Mouse (Mus musculus): ENCODE measurements around the gene Plcd4. TPM values are rescaled to one million over a fixed set of nuclear protein-coding genes. Genes with fewer than 3 reads are reported as not detected.
A peak's percentile ranks its signal among the peaks of the same experiment; 100 is the strongest.

The Plcd4 gene
- polyA plus RNA-seq (2015; fragmentation: Nextera tagmentation; extraction: Ambion mirVana), result 0.27 and 0.90 TPM in 2 replicates

DNA sequence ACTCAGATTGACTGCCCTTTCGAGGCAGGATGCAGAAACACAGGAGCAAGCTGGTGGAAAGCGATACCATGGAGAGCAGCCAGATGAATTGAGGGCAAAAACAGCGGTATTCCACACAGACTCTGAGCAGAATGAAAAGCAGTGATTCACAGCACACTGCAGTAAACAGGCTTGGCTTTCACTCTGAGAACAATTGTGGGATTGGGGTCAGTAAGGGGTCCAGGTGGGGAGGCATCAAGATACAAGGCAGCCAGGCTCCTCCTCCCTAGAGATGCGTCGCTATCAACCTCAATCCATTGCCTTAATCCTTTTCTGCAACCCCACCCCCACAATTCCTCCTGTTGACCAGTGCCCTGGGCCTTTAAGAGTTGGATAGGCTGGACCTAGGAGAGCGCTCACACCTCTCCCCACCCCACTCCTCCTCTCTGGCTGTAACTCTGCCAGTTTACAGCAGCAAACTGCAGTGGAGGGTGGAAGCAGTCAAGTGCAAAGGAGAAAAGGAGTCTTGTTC, at the start of gene Plcd4:
Gene Plcd4 (plus strand): TSS at position 438 of the 511 bp plus-strand sequence.
- H3K27me3 ChIP-seq (replicated peaks; ENCODE audit: insufficient read depth, low read length), result no peaks in the 10 kb centered on the region
- no peaks in the 10 kb centered on the region for H3K9me3 ChIP-seq (ENCODE audit: low read length)
- no peaks in the 10 kb centered on the region for H3K4me1 ChIP-seq (ENCODE audit: insufficient read depth, low read depth, low read length)
- H3K4me3 ChIP-seq (ENCODE audit: low read depth, low read length), result no peak within 1 kb of the TSS
- H3K27ac ChIP-seq (ENCODE audit: low read length), result no peak within 1 kb of the TSS
- TF ChIP-seq CTCF (IDR thresholded peaks at IDR 0.05), result no peak
- ATAC-seq (no peak; the same call in 1 of the 2 replicates), DNase-seq (ENCODE audit: low spot score) (peak; percentile 29)
- H3K4me2 ChIP-seq (replicated peaks; ENCODE audit: low read depth, low read length), result peak within 1 kb of the TSS; percentile 22; the same call in 1 of the 2 replicates
- WGBS, result 6% methylated on average over 6 of the region's 6 CpGs
- H3K9ac ChIP-seq (replicated peaks; ENCODE audit: low read depth), result no peak within 1 kb of the TSS
- no peaks in the 10 kb centered on the region for H3K36me3 ChIP-seq (ENCODE audit: insufficient read depth, low read length)

DNA sequence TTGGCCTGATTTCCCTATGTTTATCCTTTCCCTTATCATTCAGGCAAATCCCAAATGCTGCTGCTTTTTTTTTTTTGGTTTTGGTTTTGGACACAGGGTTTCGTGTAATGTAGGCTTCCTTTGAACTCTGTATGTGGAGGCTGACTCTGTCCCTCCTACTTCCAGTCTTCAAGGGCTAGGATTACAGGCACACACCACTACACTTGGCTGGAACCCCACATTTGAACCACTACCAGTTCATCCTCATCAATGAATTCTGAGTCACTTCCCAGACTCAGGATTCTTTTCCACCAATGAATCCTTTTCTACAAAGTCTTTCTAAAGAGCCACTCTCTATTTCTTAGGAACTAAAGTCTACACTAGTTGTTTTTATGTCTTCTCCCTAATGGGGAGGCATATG, 41.6 kb upstream of the Plcd4 start:
- 63% methylated on average over 1 of the region's 1 CpGs for WGBS
- ATAC-seq (no peak), DNase-seq (ENCODE audit: low spot score) (no peak)
- TF ChIP-seq EP300 (IDR thresholded peaks at IDR 0.05) (no peak), CTCF (IDR thresholded peaks at IDR 0.05) (no peak)
- Histone ChIP-seq H3K4me2 (replicated peaks; ENCODE audit: low read depth, low read length) (no peak overlapping the region), H3K27me3 (replicated peaks; ENCODE audit: insufficient read depth, low read length) (no peaks in the 10 kb centered on the region), H3K36me3 (ENCODE audit: insufficient read depth, low read length) (no peaks in the 10 kb centered on the region), H3K9me3 (ENCODE audit: low read length) (no peaks in the 10 kb centered on the region), H3K27ac (ENCODE audit: low read length) (no peak overlapping the region), H3K4me1 (ENCODE audit: insufficient read depth, low read depth, low read length) (no peaks in the 10 kb centered on the region), H3K9ac (replicated peaks; ENCODE audit: low read depth) (no peak overlapping the region), H3K4me3 (ENCODE audit: low read depth, low read length) (no peak overlapping the region)

- TF ChIP-seq EP300 (IDR thresholded peaks at IDR 0.05) (no peak), CTCF (IDR thresholded peaks at IDR 0.05) (no peak)
Measured at GRCm38 (mm10) chr1:74505393-74505720, 37.3 kb upstream of the Plcd4 start.

GRCm38 (mm10) chr1:74505721-74506464, 36.8 kb upstream of the Plcd4 start, which contains the start of gene Cnot9:
Gene Cnot9 (plus strand): TSS chr1:74506058.
- H3K27me3 ChIP-seq (replicated peaks; ENCODE audit: insufficient read depth, low read length), result no peaks in the 10 kb centered on the region
- no peak for TF ChIP-seq EP300 (IDR thresholded peaks at IDR 0.05)
- TF ChIP-seq CTCF (IDR thresholded peaks at IDR 0.05), result no peak
- no peaks in the 10 kb centered on the region for H3K9me3 ChIP-seq (ENCODE audit: low read length)
- H3K4me3 ChIP-seq (ENCODE audit: low read depth, low read length), result peak within 1 kb of the TSS; percentile 82
- H3K9ac ChIP-seq (replicated peaks; ENCODE audit: low read depth), result peak within 1 kb of the TSS; percentile 76
- DNase-seq (ENCODE audit: low spot score) (peak; percentile 99), ATAC-seq (peak; percentile 100)
- 0% methylated on average over 46 of the region's 64 CpGs for WGBS
- H3K4me1 ChIP-seq (ENCODE audit: insufficient read depth, low read depth, low read length), result peaks cover 6% of the 10 kb centered on the region; the same call in 1 of the 2 replicates
- peak within 1 kb of the TSS; percentile 76 for H3K4me2 ChIP-seq (replicated peaks; ENCODE audit: low read depth, low read length)
- H3K27ac ChIP-seq (ENCODE audit: low read length), result peak within 1 kb of the TSS; percentile 88
- no peaks in the 10 kb centered on the region for H3K36me3 ChIP-seq (ENCODE audit: insufficient read depth, low read length)

More at GRCm38 (mm10) chr1:74505393-74505720, 37.3 kb upstream of the Plcd4 start:
- no peaks in the 10 kb centered on the region for H3K9me3 ChIP-seq (ENCODE audit: low read length)
- peaks cover 6% of the 10 kb centered on the region; the same call in 1 of the 2 replicates for H3K4me1 ChIP-seq (ENCODE audit: insufficient read depth, low read depth, low read length)
- H3K27ac ChIP-seq (ENCODE audit: low read length), result 0 out of 2 replicates have a peak overlapping the region, but pooled peaks have one; percentile 11
- no peaks in the 10 kb centered on the region for H3K36me3 ChIP-seq (ENCODE audit: insufficient read depth, low read length)
- DNase-seq (ENCODE audit: low spot score) (no peak), ATAC-seq (peak; percentile 60)
- H3K4me2 ChIP-seq (replicated peaks; ENCODE audit: low read depth, low read length), result peak overlapping the region; percentile 76
- under 1% methylated on average over 22 of the region's 22 CpGs for WGBS
- H3K4me3 ChIP-seq (ENCODE audit: low read depth, low read length), result peak overlapping the region; percentile 82
- no peaks in the 10 kb centered on the region for H3K27me3 ChIP-seq (replicated peaks; ENCODE audit: insufficient read depth, low read length)
- H3K9ac ChIP-seq (replicated peaks; ENCODE audit: low read depth), result peak overlapping the region; percentile 39

DNA sequence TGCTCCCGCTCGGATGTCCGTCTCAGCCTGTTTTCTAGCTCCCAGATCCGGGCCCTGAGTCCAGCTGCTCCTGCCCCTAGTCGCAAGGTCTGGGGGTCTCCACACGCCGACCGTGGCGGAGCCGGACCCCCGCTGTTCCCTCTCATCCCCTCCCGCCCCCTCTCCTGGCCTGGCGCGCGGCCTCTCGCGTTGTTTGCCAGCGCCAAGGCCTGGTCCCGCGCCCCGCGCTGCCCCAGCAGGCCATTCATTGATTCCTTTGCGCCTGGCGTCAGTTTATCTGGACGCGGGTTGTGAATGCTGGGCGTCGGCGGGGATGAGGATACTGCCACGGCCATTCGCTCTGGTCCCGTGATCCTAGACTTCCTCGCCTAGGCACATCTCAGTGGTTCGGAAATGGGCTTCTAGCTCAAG, 36.2 kb upstream of the Plcd4 start:
- Histone ChIP-seq H3K4me1 (ENCODE audit: insufficient read depth, low read depth, low read length) (peaks cover 6% of the 10 kb centered on the region; the same call in 1 of the 2 replicates), H3K4me3 (ENCODE audit: low read depth, low read length) (peak overlapping the region; percentile 82), H3K27ac (ENCODE audit: low read length) (peak overlapping the region; percentile 88), H3K27me3 (replicated peaks; ENCODE audit: insufficient read depth, low read length) (no peaks in the 10 kb centered on the region), H3K9ac (replicated peaks; ENCODE audit: low read depth) (peak overlapping the region; percentile 76), H3K36me3 (ENCODE audit: insufficient read depth, low read length) (no peaks in the 10 kb centered on the region), H3K9me3 (ENCODE audit: low read length) (no peaks in the 10 kb centered on the region), H3K4me2 (replicated peaks; ENCODE audit: low read depth, low read length) (peak overlapping the region; percentile 76)
- WGBS, result 2% methylated on average over 32 of the region's 34 CpGs
- peak; percentile 25 for ATAC-seq
- TF ChIP-seq EP300 (IDR thresholded peaks at IDR 0.05) (no peak), CTCF (IDR thresholded peaks at IDR 0.05) (peak; percentile 13; the same call in 1 of the 2 replicates)
- DNase-seq (ENCODE audit: low spot score), result peak; percentile 63

DNA sequence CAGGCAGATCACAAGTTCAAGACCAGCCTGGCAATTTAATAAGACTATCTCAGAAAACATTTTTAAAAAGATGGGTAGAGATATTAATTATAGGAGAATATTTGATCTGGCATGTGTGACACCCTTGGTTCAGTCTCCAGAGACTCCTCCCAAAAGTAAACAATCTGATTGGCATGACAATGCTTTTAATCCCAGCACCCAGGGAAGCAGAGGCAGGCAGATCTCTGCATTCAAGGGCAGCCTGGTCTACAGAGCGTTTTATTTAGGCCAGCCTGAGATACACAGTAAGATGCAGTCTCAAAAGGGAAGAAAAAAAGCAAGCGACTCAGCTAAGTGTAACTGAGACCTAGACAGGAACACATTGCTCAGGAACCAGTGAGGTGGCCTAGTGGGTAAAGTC, 34.9 kb upstream of the Plcd4 start:
- ATAC-seq, result no peak

More for the DNA sequence above, 34.9 kb upstream of the Plcd4 start:
- H3K27me3 ChIP-seq (replicated peaks; ENCODE audit: insufficient read depth, low read length), result no peaks in the 10 kb centered on the region
- H3K4me1 ChIP-seq (ENCODE audit: insufficient read depth, low read depth, low read length), result peaks cover 6% of the 10 kb centered on the region; the same call in 1 of the 2 replicates
- H3K27ac ChIP-seq (ENCODE audit: low read length), result no peak overlapping the region
- no peak overlapping the region for H3K4me3 ChIP-seq (ENCODE audit: low read depth, low read length)
- no peak overlapping the region for H3K9ac ChIP-seq (replicated peaks; ENCODE audit: low read depth)
- 88% methylated on average over 2 of the region's 2 CpGs for WGBS
- no peak overlapping the region; the same call in 1 of the 2 replicates for H3K4me2 ChIP-seq (replicated peaks; ENCODE audit: low read depth, low read length)
- H3K36me3 ChIP-seq (ENCODE audit: insufficient read depth, low read length), result no peaks in the 10 kb centered on the region
- DNase-seq (ENCODE audit: low spot score), result no peak
- no peak for TF ChIP-seq CTCF (IDR thresholded peaks at IDR 0.05)
- no peak for TF ChIP-seq EP300 (IDR thresholded peaks at IDR 0.05)
- H3K9me3 ChIP-seq (ENCODE audit: low read length), result no peaks in the 10 kb centered on the region
